Mouse (Mus musculus) testis, adult 2 months (tissue): ENCODE results near the gene Rhobtb3. TPM values are rescaled to one million over a fixed set of nuclear protein-coding genes. Genes with fewer than 3 reads are reported as not detected.

Source experiments
- H3K27ac ChIP-seq: fragments of 200-500 bp; 2 replicates; pipeline ENCODE4 v1.5.1; 2012; ENCODE audit warnings: low read depth, low read length; ENCODE audit not compliant: control insufficient read depth, insufficient read depth
- H3K27me3 ChIP-seq: fragments of 200-500 bp; 2 replicates; pipeline ENCODE4 v1.6.1; 2012; ENCODE audit warnings: mild to moderate bottlenecking, low read length, moderate library complexity; ENCODE audit not compliant: control insufficient read depth, insufficient read depth
- H3K36me3 ChIP-seq: fragments of 200-500 bp; 2 replicates; pipeline ENCODE4 v1.6.1; 2012; ENCODE audit warnings: mild to moderate bottlenecking, low read length; ENCODE audit not compliant: control insufficient read depth, insufficient read depth
- H3K4me1 ChIP-seq: fragments of 200-500 bp; 2 replicates; pipeline ENCODE4 v1.6.1; 2012; ENCODE audit warnings: low read length; ENCODE audit not compliant: control insufficient read depth, insufficient read depth
- H3K4me3 ChIP-seq: fragments of 200-500 bp; 2 replicates; pipeline ENCODE4 v1.5.1; 2012; ENCODE audit warnings: low read depth, mild to moderate bottlenecking, low read length, moderate library complexity, mixed read lengths; ENCODE audit not compliant: control insufficient read depth
- CTCF ChIP-seq: fragments of 200-500 bp; IDR thresholded peaks from 2 replicates; pipeline ENCODE4 v1.5.1; 2012; ENCODE audit warnings: low read depth, mild to moderate bottlenecking, inconsistent platforms, low read length, moderate library complexity; ENCODE audit not compliant: control insufficient read depth, insufficient read depth, insufficient replicate concordance
- POLR2A ChIP-seq: fragments of 200-500 bp; IDR thresholded peaks from 2 replicates; pipeline ENCODE4 v1.6.1; 2012; ENCODE audit warnings: low read depth, mild to moderate bottlenecking, inconsistent platforms, low read length, moderate library complexity; ENCODE audit not compliant: control insufficient read depth
- polyA plus RNA-seq: library from polyadenylated mRNA; depleted of rRNA; stranded (reverse); fragments of >200 nt; gene quantifications from 2 replicates; pipeline ENCODE4 v1.2.3, GENCODE M21; 2012

Rhobtb3 gene
- polyA plus RNA-seq, 1 experiment = 15.1 TPM

- no peak for TF ChIP-seq POLR2A
- no peak for TF ChIP-seq CTCF
- no peak overlapping the region for H3K27ac ChIP-seq
- H3K36me3 ChIP-seq = no peaks in the 10 kb centered on the region
- H3K27me3 ChIP-seq = no peaks in the 10 kb centered on the region
- H3K4me1 ChIP-seq = no peaks in the 10 kb centered on the region
- no peak overlapping the region for H3K4me3 ChIP-seq
Measured at GRCm38 (mm10) chr13:75865486-75866184, 78.1 kb downstream of the Rhobtb3 start.

DNA sequence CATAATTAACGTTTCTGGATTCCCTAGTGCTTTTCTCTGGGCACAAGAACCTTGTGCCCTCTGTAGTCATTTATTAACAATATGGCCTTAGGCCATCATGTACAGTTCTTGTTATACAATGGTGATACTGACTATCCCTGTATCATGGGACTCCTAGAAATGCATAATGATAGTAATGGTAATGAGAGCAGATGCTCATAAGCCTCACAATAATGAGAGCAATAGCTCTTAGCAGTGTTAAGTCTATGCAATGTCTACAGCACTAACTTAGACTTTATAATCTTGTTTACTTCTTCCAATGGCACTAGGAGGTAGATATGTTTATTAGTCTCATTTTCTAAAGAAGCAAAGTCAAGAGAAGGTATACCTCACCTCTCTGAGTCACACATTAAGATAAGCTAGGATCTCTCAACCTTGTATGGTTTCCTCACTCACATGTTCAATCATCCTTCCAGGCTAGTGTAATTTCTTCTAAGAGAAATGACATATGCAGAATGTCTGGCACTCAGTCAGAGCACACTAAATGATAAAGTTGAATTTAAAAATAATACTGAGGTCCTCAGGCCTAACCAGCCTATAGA is 84.4 kb downstream of the Rhobtb3 start:
- H3K36me3 ChIP-seq = no peaks in the 10 kb centered on the region
- no peak overlapping the region for H3K4me3 ChIP-seq
- no peak overlapping the region for H3K27ac ChIP-seq
- no peaks in the 10 kb centered on the region for H3K27me3 ChIP-seq
- TF ChIP-seq CTCF (no peak), POLR2A (no peak)
- H3K4me1 ChIP-seq = no peaks in the 10 kb centered on the region

DNA sequence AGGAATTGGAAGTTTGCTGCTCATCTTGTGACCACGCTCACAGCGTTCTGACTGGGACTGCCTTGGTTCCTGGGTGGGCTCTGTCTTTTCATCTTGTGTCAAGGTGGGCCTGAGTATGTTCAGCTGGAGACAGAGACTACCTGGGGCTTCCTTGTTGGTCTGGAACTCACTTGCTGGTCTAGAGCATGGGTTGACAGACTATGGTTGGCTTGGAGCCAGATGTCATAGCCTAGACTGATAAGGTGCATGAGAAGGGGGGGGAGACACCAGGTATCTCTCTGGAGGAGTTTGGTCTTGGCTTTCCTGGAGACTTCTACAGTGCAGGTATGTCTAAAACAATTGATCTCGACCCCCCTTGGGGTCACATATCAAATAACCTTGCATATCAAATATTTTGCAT is 90.6 kb downstream of the Rhobtb3 start:
- no peak overlapping the region for H3K27ac ChIP-seq
- no peaks in the 10 kb centered on the region for H3K27me3 ChIP-seq
- no peaks in the 10 kb centered on the region for H3K4me1 ChIP-seq
- H3K36me3 ChIP-seq = no peaks in the 10 kb centered on the region
- TF ChIP-seq CTCF (no peak), POLR2A (no peak)
- H3K4me3 ChIP-seq = no peak overlapping the region

DNA sequence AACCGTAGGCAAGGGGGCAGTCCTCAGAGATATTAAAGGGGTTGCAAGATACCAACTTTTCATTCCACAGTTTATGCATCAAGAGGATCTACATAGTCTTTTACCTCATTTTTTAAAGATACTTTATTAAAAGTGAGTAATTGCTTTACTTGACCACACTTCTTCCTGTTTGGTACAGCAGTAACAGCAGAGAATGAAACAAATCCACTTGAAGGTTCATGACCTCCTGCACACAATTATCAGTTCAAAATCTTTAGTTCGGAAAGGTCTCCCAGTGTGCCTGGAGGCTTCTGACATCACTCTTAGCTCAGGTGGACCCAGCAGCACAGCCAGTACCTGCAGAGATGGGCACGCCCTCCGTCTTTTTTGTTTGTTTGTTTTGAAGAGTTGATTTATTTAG is 91.7 kb downstream of the Rhobtb3 start:
- Histone ChIP-seq H3K27me3 (no peaks in the 10 kb centered on the region), H3K4me3 (no peak overlapping the region), H3K27ac (no peak overlapping the region), H3K36me3 (no peaks in the 10 kb centered on the region), H3K4me1 (no peaks in the 10 kb centered on the region)
- TF ChIP-seq POLR2A = no peak
- TF ChIP-seq CTCF = no peak

- H3K36me3 ChIP-seq = no peaks in the 10 kb centered on the region
- no peaks in the 10 kb centered on the region for H3K27me3 ChIP-seq
- TF ChIP-seq CTCF (no peak), POLR2A (no peak)
- H3K4me3 ChIP-seq = no peak overlapping the region
- peaks cover 6% of the 10 kb centered on the region for H3K4me1 ChIP-seq
- H3K27ac ChIP-seq = no peak overlapping the region
Measured at GRCm38 (mm10) chr13:75847027-75847426, 96.7 kb downstream of the Rhobtb3 start.

GRCm38 (mm10) chr13:75845519-75846166 is 98.1 kb downstream of the Rhobtb3 start:
- Histone ChIP-seq H3K4me3 (no peak overlapping the region), H3K36me3 (no peaks in the 10 kb centered on the region), H3K27ac (no peak overlapping the region), H3K4me1 (peaks cover 6% of the 10 kb centered on the region), H3K27me3 (no peaks in the 10 kb centered on the region)
- TF ChIP-seq POLR2A (no peak), CTCF (no peak)

- TF ChIP-seq POLR2A (no peak), CTCF (no peak)
Measured at GRCm38 (mm10) chr13:75844833-75845518, 98.7 kb downstream of the Rhobtb3 start.

More at GRCm38 (mm10) chr13:75844833-75845518, 98.7 kb downstream of the Rhobtb3 start:
- Histone ChIP-seq H3K4me3 (no peak overlapping the region), H3K4me1 (peaks cover 6% of the 10 kb centered on the region), H3K27ac (no peak overlapping the region), H3K27me3 (no peaks in the 10 kb centered on the region), H3K36me3 (no peaks in the 10 kb centered on the region)
